Mouse (Mus musculus): ENCODE measurements around the gene Olfr763.
"Not testable (repeated sequence)": the region's sequence is repeated elsewhere in the genome, so short reads cannot be mapped to it uniquely, and the experiment has no call there.

The Olfr763 gene

DNA sequence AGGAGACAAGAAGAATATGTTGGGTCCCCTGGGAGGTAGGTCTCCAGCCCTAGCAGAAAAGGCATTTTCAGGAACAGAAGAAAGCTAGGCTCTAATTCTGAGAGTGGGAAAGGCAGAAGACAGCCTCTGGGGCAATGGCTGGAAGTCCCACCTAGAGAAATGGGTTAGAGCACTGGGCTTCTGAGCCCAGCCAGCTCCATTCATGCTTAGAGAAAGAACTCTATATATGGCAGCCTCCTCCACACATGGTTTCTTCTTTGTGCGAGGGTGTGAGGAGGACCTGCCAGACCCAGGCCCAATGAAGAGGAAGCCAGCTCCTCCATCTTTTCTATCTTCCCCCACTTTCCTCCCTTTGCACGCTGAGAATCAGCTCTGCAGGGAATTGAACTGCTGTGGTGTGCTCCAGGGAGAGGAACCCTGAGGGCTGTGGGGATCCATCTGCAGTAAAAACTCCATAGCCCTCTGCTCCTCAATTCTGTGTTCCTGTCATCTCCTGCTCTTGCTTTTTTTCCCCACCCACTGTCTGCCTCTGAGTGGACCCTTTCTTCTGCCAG, at the start of gene Olfr763:
Gene Olfr763 (plus strand): TSS at position 504 of the 554 bp plus-strand sequence.
- no peak for DNase-seq (ENCODE audit: low read depth, low spot score)

GRCm38 (mm10) chr10:128964961-128965360, 45.6 kb upstream of the Olfr763 start:
- DNase-seq (ENCODE audit: low read depth, low spot score): no peak

DNA sequence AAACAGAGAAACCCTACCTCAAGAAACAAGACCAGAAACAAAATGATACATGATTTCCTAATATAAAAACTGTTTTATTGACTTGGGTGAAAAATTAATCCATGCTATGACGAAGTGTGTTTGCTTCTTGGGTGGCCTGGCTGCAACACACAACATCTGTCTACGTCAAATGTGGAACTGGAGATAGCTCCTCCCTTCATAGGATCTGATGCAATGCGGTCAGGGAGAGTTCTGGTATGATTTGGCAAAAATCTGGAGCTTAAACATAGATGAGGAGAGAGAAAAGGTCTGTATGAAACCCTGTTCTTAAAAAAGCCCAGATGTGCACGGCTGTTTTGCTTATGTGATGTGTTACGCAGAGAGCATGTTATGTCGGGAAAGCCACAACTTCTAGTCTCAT, 44.7 kb upstream of the Olfr763 start:
- no peak for DNase-seq (ENCODE audit: low read depth, low spot score)

- no peak for DNase-seq (ENCODE audit: low read depth, low spot score)
Observed at GRCm38 (mm10) chr10:128968341-128968749, 42.2 kb upstream of the Olfr763 start.

DNA sequence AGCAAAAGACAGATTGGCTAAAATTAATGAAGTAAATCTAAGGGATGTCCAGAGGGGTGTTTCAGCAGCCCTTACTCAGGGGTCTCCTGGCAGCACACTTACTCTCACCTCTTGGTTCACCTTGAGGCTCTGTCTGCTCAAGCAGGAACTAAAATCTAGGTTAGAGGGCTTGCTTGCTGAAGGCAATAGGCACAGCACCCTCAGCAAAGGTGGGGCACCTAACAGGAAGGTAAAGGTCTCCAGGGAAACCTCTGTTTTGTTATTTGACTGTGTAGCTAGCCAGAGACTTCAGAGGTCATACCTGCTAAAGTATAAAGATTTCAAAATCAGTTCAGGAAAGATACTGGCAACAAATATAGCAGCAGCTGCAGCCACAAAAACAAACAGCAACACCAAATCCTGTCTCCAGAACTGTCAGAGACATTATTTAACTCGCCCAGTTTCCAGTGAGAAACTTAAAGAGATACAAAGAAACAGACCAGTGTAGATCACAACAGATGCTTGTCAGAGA, 39.8 kb upstream of the Olfr763 start:
- DNase-seq (ENCODE audit: low read depth, low spot score): no peak

GRCm38 (mm10) chr10:128972841-128973240, 37.8 kb upstream of the Olfr763 start:
- DNase-seq (ENCODE audit: low read depth, low spot score): no peak

DNA sequence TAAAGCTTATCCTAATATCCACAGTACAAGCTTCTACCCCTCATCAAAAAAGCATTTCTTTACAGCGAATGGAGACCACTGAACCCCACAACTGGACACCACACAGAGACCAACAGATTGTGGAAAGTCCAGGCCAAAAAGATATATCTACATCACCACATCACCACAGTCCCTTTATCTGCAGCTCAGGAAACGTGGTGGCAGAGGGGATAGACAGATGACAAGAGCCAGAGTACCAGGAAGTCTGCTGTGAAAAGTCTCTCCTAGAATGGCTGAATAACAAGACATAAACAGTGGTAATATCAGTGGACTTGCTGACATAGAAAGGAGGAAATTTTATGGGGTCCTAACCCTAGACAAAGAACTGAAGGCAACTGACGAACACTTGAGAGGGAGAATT, 34.2 kb upstream of the Olfr763 start:
- DNase-seq (ENCODE audit: low read depth, low spot score): no peak

GRCm38 (mm10) chr10:128977522-128978114, 33.0 kb upstream of the Olfr763 start:
- DNase-seq (ENCODE audit: low read depth, low spot score): peak; percentile 38

GRCm38 (mm10) chr10:128980644-128981365, 29.8 kb upstream of the Olfr763 start:
- DNase-seq (ENCODE audit: low read depth, low spot score): no peak

GRCm38 (mm10) chr10:128989131-128989530, 21.5 kb upstream of the Olfr763 start, which contains the start of gene Olfr9:
Gene Olfr9 (plus strand): TSS chr10:128989431.
- not testable (repeated sequence) for DNase-seq (ENCODE audit: low read depth, low spot score)

DNA sequence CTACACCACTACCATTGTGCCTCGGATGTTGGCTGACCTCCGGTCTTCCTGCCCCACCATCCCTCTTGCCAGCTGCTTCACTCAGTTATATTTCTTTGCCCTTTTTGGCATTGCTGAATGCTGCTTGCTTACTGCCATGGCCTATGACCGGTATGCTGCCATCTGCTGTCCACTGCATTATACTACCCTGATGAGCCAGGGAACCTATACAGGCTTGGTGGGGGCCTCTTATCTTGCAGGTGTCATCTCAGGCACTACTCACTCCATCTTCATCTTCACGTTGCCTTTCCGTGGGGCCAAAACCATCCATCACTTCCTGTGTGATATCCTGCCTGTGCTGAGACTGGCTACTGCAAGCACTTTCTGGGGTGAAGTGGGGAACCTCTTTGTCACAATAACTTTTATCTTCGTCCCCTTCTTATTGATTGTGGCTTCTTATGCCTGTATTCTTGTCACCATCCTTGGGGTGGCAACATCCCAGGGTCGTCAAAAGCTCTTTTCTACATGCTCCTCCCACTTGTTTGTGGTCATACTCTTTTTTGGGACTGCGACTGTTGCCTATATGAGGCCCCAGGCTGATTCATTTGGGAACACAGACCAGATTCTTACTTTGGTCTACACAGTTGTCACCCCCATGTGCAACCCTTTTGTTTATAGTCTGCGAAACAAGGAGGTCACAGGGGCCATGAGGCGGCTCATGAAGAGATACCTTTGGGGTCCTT, 20.3 kb upstream of the Olfr763 start:
- not testable (repeated sequence) for DNase-seq (ENCODE audit: low read depth, low spot score)

DNA sequence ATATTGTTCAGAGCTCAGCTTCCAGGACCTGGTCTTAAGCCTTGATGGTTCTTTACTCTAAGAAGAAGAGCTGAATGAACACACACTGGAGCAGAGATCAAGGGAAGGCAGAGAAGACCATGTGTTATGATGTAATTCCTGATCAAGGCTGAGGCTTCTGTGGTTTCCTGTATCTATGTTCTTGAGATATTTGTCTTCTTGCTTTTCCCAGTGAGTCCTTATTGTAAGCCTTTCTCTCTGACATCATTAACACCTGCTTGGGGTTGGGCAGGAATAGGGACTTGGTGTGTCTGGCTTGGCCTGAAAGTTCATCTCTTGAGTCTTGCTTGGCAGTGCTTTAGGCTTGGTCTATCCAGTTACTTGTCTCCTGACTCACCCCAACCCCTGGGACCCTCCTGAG, 19.6 kb upstream of the Olfr763 start:
- no peak for DNase-seq (ENCODE audit: low read depth, low spot score)

GRCm38 (mm10) chr10:128995796-128996195, 14.8 kb upstream of the Olfr763 start:
- no peak for DNase-seq (ENCODE audit: low read depth, low spot score)

DNA sequence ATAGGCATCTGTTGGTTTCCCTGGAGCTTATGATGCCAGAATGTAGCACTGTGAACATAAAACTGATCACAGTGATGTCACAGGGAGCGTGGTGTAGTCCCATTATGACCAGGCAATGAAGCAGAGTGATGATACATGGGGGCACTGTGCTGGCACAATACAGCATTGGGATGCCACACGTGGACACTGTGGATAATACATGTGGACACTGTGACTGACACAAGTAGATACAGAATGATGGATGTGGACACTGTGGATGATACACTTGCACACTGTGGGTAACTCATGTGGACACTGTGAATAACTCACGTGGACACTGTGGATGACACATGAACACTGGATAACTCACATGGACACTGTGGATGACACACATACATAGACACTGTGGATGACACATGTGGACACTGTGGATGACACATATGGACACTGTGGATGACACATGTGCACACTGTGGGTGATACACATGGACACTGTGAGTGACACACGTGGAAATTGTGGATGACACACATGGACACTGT, 14.0 kb upstream of the Olfr763 start:
- no peak for DNase-seq (ENCODE audit: low read depth, low spot score)

- no peak for DNase-seq (ENCODE audit: low read depth, low spot score)
Observed at GRCm38 (mm10) chr10:129004032-129004920, 6.3 kb upstream of the Olfr763 start.

DNA sequence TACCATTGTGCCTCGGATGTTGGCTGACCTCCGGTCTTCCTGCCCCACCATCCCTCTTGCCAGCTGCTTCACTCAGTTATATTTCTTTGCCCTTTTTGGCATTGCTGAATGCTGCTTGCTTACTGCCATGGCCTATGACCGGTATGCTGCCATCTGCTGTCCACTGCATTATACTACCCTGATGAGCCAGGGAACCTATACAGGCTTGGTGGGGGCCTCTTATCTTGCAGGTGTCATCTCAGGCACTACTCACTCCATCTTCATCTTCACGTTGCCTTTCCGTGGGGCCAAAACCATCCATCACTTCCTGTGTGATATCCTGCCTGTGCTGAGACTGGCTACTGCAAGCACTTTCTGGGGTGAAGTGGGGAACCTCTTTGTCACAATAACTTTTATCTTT, 920 bp downstream of the Olfr763 start:
- DNase-seq (ENCODE audit: low read depth, low spot score): not testable (repeated sequence)

DNA sequence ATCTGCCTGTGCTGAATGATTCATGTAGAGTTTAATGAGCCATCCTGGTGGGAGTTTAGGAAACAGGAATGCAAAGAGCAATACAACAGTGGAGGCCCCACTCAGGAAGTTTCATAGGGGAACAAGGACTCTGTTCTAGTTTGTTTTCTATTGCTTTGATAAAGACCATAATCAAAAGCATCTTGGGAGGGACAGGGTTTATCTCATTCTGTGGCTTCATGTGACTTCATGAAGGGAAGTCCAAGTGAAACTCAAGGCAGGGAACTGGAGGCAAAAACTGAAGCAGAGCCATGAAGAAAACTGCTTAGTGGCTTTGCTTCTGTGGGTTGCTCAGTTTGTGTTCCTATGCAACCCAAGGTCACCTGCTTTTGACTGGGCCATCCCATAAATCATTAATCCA, 3.9 kb downstream of the Olfr763 start:
- DNase-seq (ENCODE audit: low read depth, low spot score): no peak

DNA sequence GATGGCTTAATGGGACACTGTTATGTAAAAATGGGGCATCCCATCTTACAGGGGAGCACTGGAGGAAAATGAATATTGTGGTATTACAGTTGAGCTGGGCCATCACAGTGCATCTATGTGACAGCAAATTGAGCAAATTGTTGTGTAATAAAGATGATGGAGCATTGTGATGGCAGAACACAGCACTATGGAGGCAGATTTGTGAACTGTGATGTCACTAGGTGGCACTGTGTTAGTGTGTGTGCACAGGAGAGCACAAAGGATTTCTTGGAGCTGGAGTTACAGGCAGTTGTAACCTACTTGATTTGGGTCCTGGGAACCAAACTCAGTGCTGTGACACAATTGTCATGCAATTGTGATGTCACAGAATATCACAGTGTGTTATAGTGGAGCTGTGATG, 12.7 kb downstream of the Olfr763 start:
- no peak for DNase-seq (ENCODE audit: low read depth, low spot score)

GRCm38 (mm10) chr10:129026018-129026662, 15.5 kb downstream of the Olfr763 start:
- DNase-seq (ENCODE audit: low read depth, low spot score): no peak

DNA sequence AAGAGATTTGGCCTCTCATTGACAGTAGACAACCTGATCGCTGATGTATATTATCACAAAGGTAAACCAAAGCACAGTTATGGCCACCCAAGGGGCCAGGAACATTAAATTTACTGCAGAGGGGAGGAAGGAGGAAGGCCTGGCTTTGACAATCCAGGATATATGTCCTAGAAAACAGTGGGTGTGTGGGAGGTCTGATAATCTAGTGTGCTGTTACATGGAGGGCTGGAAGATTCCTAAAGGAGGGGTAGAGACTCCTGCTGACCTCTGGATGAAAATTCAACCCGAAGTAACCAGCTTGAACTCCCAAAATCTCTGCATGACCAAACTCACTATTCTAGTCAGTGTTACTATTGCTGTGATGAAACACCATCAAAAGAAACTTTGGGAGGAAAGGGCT, 17.8 kb downstream of the Olfr763 start:
- no peak for DNase-seq (ENCODE audit: low read depth, low spot score)
